Mouse (Mus musculus): Measurements from ENCODE around the gene Tctn3. TPM values are rescaled to one million over a fixed set of nuclear protein-coding genes. Genes with fewer than 3 reads are reported as not detected.
"Not testable (repeated sequence)": the region's sequence is repeated elsewhere in the genome, so short reads cannot be mapped to it uniquely, and the experiment has no call there.

Gene Tctn3
- polyA plus RNA-seq, 1 experiment from 2014 or later: 13.9 TPM

DNA sequence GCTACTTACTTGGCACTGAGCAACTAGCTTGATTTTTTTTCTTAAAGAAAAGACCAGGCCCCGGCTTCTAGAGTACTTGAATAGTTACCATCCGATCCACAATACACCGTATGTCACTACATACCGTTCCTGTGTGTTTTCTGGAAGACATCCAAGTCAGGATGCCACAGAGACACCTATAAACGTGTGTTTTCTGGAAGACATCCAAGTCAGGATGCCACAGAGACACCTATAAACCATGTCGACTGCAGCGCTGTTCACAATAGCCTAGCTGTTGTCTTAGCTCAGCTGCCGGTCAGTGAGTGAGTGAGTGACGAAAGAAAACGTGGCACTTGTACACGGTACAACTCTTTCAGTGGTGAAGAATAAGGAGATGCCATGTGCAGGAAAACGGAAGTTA lies 13.9 kb upstream of the Tctn3 start:
- 55% methylated on average over 12 of the region's 12 CpGs for WGBS
- Histone ChIP-seq H3K9ac (no peak overlapping the region), H3K27ac (replicated peaks) (no peak overlapping the region), H3K4me3 (replicated peaks) (no peak overlapping the region), H3K4me2 (replicated peaks) (no peak overlapping the region), H3K27me3 (no peaks in the 10 kb centered on the region), H3K36me3 (no peaks in the 10 kb centered on the region), H3K9me3 (replicated peaks) (no peaks in the 10 kb centered on the region), H3K4me1 (no peaks in the 10 kb centered on the region)
- no peak for ATAC-seq (ENCODE audit: insufficient number of reproducible peaks, low FRiP score, low TSS enrichment, low read depth)

GRCm38 (mm10) chr19:40621616-40622015 lies 9.6 kb upstream of the Tctn3 start:
- not testable (repeated sequence) for H3K9me3 ChIP-seq (replicated peaks); H3K4me3 ChIP-seq (replicated peaks); H3K9ac ChIP-seq; H3K4me1 ChIP-seq; ATAC-seq (ENCODE audit: insufficient number of reproducible peaks, low FRiP score, low TSS enrichment, low read depth); H3K27ac ChIP-seq (replicated peaks); H3K36me3 ChIP-seq; H3K27me3 ChIP-seq; H3K4me2 ChIP-seq (replicated peaks)
- WGBS: 38% methylated on average over 13 of the region's 26 CpGs

DNA sequence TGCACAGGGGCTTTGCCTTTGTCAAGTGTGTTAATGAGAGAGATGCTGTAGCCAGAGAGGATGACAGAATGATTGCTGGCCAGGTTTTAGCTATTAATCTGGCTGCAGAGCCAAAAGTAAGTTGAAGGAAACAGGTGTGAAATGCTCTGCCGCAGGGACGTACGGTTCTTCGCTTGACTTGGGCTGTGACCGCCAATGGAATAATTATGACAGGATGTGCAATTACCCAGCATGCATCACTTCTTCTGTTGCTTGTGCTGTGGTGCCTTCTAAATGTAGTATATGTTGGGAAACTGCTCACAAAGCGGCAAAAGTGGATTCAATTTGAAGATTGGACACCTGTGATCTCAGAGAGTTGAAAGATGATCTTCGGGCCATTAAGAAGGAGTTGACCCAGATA lies 4.0 kb upstream of the Tctn3 start:
- Histone ChIP-seq H3K36me3 (no peaks in the 10 kb centered on the region), H3K4me3 (replicated peaks) (no peak overlapping the region), H3K27ac (replicated peaks) (no peak overlapping the region), H3K27me3 (no peaks in the 10 kb centered on the region), H3K4me1 (peaks cover 5% of the 10 kb centered on the region; the same call in 1 of the 2 replicates), H3K4me2 (replicated peaks) (no peak overlapping the region), H3K9ac (no peak overlapping the region), H3K9me3 (replicated peaks) (no peaks in the 10 kb centered on the region)
- WGBS: 75% methylated on average over 7 of the region's 7 CpGs
- ATAC-seq (ENCODE audit: insufficient number of reproducible peaks, low FRiP score, low TSS enrichment, low read depth): no peak

DNA sequence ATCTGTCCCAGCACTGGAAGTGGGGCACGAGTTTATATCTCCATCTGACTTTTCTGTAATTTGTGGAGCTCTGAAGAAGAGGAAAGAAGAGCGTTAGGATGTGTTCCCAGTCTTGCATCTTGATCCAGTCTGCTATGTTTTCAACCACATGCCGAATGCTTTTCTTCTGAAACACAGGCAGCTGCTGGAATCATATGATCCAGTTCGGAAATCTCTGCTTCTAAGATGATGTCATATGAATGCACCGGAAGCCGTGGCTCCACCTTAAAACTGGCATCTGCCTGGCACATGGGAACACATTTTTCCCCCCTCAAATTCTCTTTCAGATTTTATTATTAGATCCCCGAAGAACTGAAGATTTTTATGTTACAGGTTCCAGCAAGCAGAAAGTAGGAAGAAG lies 2.8 kb upstream of the Tctn3 start:
- H3K4me3 ChIP-seq (replicated peaks): no peak overlapping the region
- 37% methylated on average over 7 of the region's 7 CpGs for WGBS
- ATAC-seq (ENCODE audit: insufficient number of reproducible peaks, low FRiP score, low TSS enrichment, low read depth): no peak
- H3K27me3 ChIP-seq: no peaks in the 10 kb centered on the region
- peaks cover 9% of the 10 kb centered on the region; the same call in 1 of the 2 replicates for H3K4me1 ChIP-seq
- H3K9me3 ChIP-seq (replicated peaks): no peaks in the 10 kb centered on the region
- H3K4me2 ChIP-seq (replicated peaks): no peak overlapping the region
- H3K9ac ChIP-seq: no peak overlapping the region
- no peak overlapping the region for H3K27ac ChIP-seq (replicated peaks)
- no peaks in the 10 kb centered on the region for H3K36me3 ChIP-seq

- Histone ChIP-seq H3K36me3 (peaks cover 41% of the 10 kb centered on the region), H3K4me1 (peaks cover 9% of the 10 kb centered on the region; the same call in 1 of the 2 replicates)
Observed at GRCm38 (mm10) chr19:40607676-40608075, 4.4 kb downstream of the Tctn3 start.

GRCm38 (mm10) chr19:40605189-40605588 lies 6.8 kb downstream of the Tctn3 start:
- no peak overlapping the region for H3K4me2 ChIP-seq (replicated peaks)
- H3K4me1 ChIP-seq: no peaks in the 10 kb centered on the region
- no peak overlapping the region for H3K27ac ChIP-seq (replicated peaks)
- no peaks in the 10 kb centered on the region for H3K27me3 ChIP-seq
- no peak overlapping the region for H3K4me3 ChIP-seq (replicated peaks)
- ATAC-seq (ENCODE audit: insufficient number of reproducible peaks, low FRiP score, low TSS enrichment, low read depth): no peak
- no peak overlapping the region for H3K9ac ChIP-seq
- H3K36me3 ChIP-seq: peaks cover 41% of the 10 kb centered on the region
- 95% methylated on average over 9 of the region's 9 CpGs for WGBS
- no peaks in the 10 kb centered on the region for H3K9me3 ChIP-seq (replicated peaks)

More at GRCm38 (mm10) chr19:40607676-40608075, 4.4 kb downstream of the Tctn3 start:
- no peaks in the 10 kb centered on the region for H3K27me3 ChIP-seq
- H3K9me3 ChIP-seq (replicated peaks): no peaks in the 10 kb centered on the region
- no peak overlapping the region for H3K9ac ChIP-seq
- ATAC-seq (ENCODE audit: insufficient number of reproducible peaks, low FRiP score, low TSS enrichment, low read depth): no peak
- no peak overlapping the region for H3K4me3 ChIP-seq (replicated peaks)
- 90% methylated on average over 6 of the region's 6 CpGs for WGBS
- H3K27ac ChIP-seq (replicated peaks): no peak overlapping the region
- H3K4me2 ChIP-seq (replicated peaks): no peak overlapping the region

GRCm38 (mm10) chr19:40601870-40602269 lies 10.2 kb downstream of the Tctn3 start:
- no peak overlapping the region for H3K27ac ChIP-seq (replicated peaks)
- no peaks in the 10 kb centered on the region for H3K27me3 ChIP-seq
- WGBS: 88% methylated on average over 3 of the region's 3 CpGs
- H3K9me3 ChIP-seq (replicated peaks): no peaks in the 10 kb centered on the region
- H3K9ac ChIP-seq: no peak overlapping the region
- H3K4me1 ChIP-seq: no peaks in the 10 kb centered on the region
- H3K4me3 ChIP-seq (replicated peaks): no peak overlapping the region
- H3K36me3 ChIP-seq: peaks cover 15% of the 10 kb centered on the region
- no peak for ATAC-seq (ENCODE audit: insufficient number of reproducible peaks, low FRiP score, low TSS enrichment, low read depth)
- H3K4me2 ChIP-seq (replicated peaks): no peak overlapping the region

DNA sequence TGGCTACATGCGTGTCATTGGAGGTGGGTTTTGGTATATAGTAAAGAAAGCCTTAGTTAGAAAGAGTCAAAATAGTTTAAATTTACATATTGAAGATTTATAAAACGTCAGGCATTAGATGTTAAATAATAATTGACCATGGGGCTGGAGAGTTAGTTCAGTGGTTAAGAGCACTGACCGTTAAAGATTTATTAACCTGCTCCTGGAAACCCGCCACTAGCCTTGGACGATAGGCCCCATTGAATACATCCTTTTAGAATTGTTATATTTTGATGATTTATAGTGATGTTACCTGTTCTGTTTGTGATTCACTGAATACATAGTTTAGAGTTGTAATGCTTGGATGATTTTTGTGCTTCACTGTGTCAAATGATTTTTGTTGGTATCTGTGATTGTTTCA lies 11.2 kb downstream of the Tctn3 start:
- H3K4me2 ChIP-seq (replicated peaks); H3K9me3 ChIP-seq (replicated peaks); H3K36me3 ChIP-seq; H3K27ac ChIP-seq (replicated peaks); H3K4me1 ChIP-seq; ATAC-seq (ENCODE audit: insufficient number of reproducible peaks, low FRiP score, low TSS enrichment, low read depth); H3K9ac ChIP-seq; H3K27me3 ChIP-seq; H3K4me3 ChIP-seq (replicated peaks): not testable (repeated sequence)
- WGBS: 93% methylated on average over 5 of the region's 5 CpGs

- no peak overlapping the region for H3K4me2 ChIP-seq (replicated peaks)
- H3K9me3 ChIP-seq (replicated peaks): no peaks in the 10 kb centered on the region
- 73% methylated on average over 8 of the region's 8 CpGs for whole genome bisulfite sequencing
- no peak for ATAC-seq (ENCODE audit: insufficient number of reproducible peaks, low FRiP score, low TSS enrichment, low read depth)
- H3K27me3 ChIP-seq: no peaks in the 10 kb centered on the region
- no peak overlapping the region for H3K27ac ChIP-seq (replicated peaks)
- H3K9ac ChIP-seq: no peak overlapping the region
- H3K36me3 ChIP-seq: peaks cover 8% of the 10 kb centered on the region; the same call in 1 of the 2 replicates
- no peaks in the 10 kb centered on the region for H3K4me1 ChIP-seq
- no peak overlapping the region for H3K4me3 ChIP-seq (replicated peaks)
Observed at GRCm38 (mm10) chr19:40595831-40596230, 16.2 kb downstream of the Tctn3 start.

DNA sequence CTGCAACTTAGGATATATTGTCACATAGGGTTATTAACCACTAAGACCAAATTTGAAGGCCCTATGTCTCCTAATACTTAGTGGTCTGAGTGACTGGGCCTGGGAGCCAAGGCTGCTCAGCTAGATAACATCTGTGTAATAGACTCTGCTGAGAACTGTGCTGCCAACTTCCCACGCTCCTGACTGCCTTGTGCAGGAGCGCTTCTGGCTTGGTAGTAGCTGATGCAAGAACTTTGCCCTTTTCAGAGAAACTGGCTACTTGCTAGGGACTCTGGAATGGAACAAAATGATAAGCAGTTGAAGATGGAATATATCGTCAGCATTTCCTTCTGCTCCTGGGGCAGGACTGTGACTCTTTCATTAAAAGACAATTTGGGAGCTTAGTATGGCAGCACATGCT lies 16.8 kb downstream of the Tctn3 start:
- H3K9ac ChIP-seq: no peak overlapping the region
- H3K4me1 ChIP-seq: no peaks in the 10 kb centered on the region
- no peak overlapping the region for H3K27ac ChIP-seq (replicated peaks)
- no peaks in the 10 kb centered on the region for H3K27me3 ChIP-seq
- H3K4me3 ChIP-seq (replicated peaks): no peak overlapping the region
- H3K9me3 ChIP-seq (replicated peaks): no peaks in the 10 kb centered on the region
- no peak for ATAC-seq (ENCODE audit: insufficient number of reproducible peaks, low FRiP score, low TSS enrichment, low read depth)
- no peak overlapping the region for H3K4me2 ChIP-seq (replicated peaks)
- peaks cover 8% of the 10 kb centered on the region; the same call in 1 of the 2 replicates for H3K36me3 ChIP-seq
- WGBS: 92% methylated on average over 3 of the region's 3 CpGs

DNA sequence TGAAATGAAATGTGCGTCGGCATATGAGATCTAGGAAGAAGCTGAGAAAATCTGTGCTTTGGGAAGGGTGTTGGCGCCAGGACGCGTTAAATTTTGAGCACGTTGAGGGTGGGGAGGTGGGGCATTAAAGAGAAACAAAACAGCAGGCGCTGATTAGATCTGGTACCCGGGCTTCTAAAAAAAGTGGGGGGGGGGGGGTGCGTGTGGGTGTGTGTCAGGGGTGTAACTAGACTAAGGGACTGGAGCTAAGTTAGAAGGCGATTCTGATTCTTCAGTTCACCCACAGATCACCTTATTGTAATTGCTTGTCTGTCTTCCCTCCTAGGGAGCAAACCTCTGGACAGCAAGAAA lies 22.5 kb downstream of the Tctn3 start:
- WGBS: 0% methylated on average over 9 of the region's 10 CpGs
- Histone ChIP-seq H3K36me3 (peaks cover 8% of the 10 kb centered on the region; the same call in 1 of the 2 replicates), H3K27ac (replicated peaks) (peak overlapping the region; percentile 80), H3K9ac (no peak overlapping the region), H3K4me3 (replicated peaks) (peak overlapping the region; percentile 71), H3K4me2 (replicated peaks) (peak overlapping the region; percentile 69), H3K9me3 (replicated peaks) (no peaks in the 10 kb centered on the region), H3K27me3 (no peaks in the 10 kb centered on the region), H3K4me1 (peaks cover 9% of the 10 kb centered on the region)
- no peak for ATAC-seq (ENCODE audit: insufficient number of reproducible peaks, low FRiP score, low TSS enrichment, low read depth)

DNA sequence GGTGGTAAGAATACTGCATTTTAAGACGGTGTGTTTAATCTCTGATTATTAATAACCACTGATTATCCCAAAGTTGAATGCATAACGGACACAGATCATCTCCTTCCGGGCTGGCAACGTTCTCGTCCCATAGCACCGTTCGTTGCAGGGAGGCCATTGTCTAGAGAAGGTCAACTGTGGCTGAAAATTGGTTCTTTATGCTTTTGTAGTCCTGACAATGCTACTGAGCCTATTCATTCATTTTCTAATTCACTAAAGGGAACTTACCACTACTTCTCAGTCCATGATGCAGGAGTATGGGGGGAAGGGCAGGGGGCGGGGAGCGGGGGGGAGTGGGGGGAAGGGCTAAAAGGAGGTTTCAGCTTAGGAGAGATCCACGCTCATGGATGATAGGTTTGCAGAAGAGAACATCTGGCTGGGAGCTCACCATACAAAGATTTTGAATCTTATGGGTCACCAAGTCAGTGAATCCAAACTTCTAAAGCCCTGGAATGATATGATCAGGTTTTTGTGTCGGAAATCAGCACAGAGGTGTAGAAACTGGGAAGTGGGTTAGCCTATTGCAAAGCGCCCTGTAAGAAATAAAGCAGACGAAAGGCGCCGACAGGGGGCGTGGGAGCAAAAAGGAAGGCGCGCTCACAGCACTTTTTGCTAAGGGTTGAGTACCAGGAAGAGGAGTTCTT lies 23.0 kb downstream of the Tctn3 start:
- Histone ChIP-seq H3K4me1 (peaks cover 9% of the 10 kb centered on the region), H3K27ac (replicated peaks) (peak overlapping the region; percentile 80)

More for the DNA sequence above, 23.0 kb downstream of the Tctn3 start:
- H3K27me3 ChIP-seq: no peaks in the 10 kb centered on the region
- under 1% methylated on average over 18 of the region's 18 CpGs for WGBS
- H3K9ac ChIP-seq: no peak overlapping the region
- no peaks in the 10 kb centered on the region for H3K9me3 ChIP-seq (replicated peaks)
- peak overlapping the region; percentile 71 for H3K4me3 ChIP-seq (replicated peaks)
- peak; percentile 77 for ATAC-seq (ENCODE audit: insufficient number of reproducible peaks, low FRiP score, low TSS enrichment, low read depth)
- H3K4me2 ChIP-seq (replicated peaks): peak overlapping the region; percentile 69
- H3K36me3 ChIP-seq: peaks cover 4% of the 10 kb centered on the region; the same call in 1 of the 2 replicates
